Mouse (Mus musculus) left cerebral cortex, adult 2 months (tissue): ENCODE measurements around the gene Defb13. TPM values are rescaled to one million over a fixed set of nuclear protein-coding genes. Genes with fewer than 3 reads are reported as not detected.
"Not testable (repeated sequence)": the region's sequence is repeated elsewhere in the genome, so short reads cannot be mapped to it uniquely, and the experiment has no call there.

ENCODE experiments used
- DNase-seq, 2 experiments: peaks; one replicate each; pipeline ENCODE4 v3.0.0; 2021 to 2022; ENCODE audit warnings: low spot score in 2 of 2, mixed read lengths in 1 of 2; ENCODE audit errors: extremely low spot score in 1 of 2
- H3K27ac ChIP-seq: fragments of 200-600 bp; 2 replicates; pipeline ENCODE4 v1.8.1; 2022
- H3K4me3 ChIP-seq: fragments of 200-600 bp; 2 replicates; pipeline ENCODE4 v1.8.1; 2022
- CTCF ChIP-seq: fragments of 200-600 bp; IDR thresholded peaks from 2 replicates; pipeline ENCODE4 v1.8.1; 2022; ENCODE audit warnings: antibody characterized with exemption, mild to moderate bottlenecking, moderate library complexity
- intact Hi-C: fragments of 180-260 bp; cut with DNase I; formaldehyde crosslinking; loops from one replicate; pipeline ENCODE4 v1.15.1; 2025
- long read RNA-seq, 2 experiments: library from polyadenylated mRNA; stranded (forward); transcript quantifications; one replicate each; pipeline ENCODE4 v2.0.0; 2021; ENCODE audit warnings: borderline mapping rate in 2 of 2
- total RNA-seq, 2 experiments: library from RNA; stranded (reverse); gene quantifications; 2 replicates each; pipeline ENCODE4 v1.2.3; 2021

Gene Defb13
- total RNA-seq, result not detected
- long read RNA-seq, experiment 1, result 0 reads
- long read RNA-seq, experiment 2, result 0 reads

- intact Hi-C loops, result no loop called here
- no peak for TF ChIP-seq CTCF
- H3K4me3 ChIP-seq, result no peak within 1 kb of the TSS
- DNase-seq, result no peak
- no peak within 1 kb of the TSS for H3K27ac ChIP-seq
Measured at GRCm38 (mm10) chr8:21946462-21946861, at the start of gene Defb13. Gene Defb13, plus strand, starts transcription at chr8:21946762.

DNA sequence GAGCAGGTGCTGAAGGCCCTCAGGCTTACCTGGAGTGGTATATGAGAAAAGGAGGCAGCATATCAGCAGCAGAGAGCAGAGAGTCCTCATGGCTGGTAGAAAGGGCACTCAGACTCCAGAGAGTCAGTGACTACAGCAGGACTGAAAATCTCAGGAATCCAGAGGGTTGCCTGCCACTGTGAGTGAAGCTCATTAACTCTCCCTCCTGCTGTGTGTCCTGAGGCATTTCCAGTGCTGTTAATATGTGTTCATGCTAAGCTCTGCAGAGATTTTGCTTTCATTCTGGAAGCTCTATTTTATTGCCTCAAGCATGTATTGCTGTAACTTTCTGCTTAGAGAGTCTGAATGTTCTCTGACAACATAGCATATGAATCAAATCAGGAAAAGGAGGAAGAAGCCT, 40.3 kb upstream of the Defb13 start, which contains the start of gene Defb11:
Gene Defb11, minus strand, starts transcription at position 123 of the 400 bp plus-strand sequence.
- intact Hi-C loops, H3K27ac ChIP-seq, H3K4me3 ChIP-seq, DNase-seq: not testable (repeated sequence)

- no peak for DNase-seq
- Histone ChIP-seq H3K27ac (no peak overlapping the region), H3K4me3 (no peak overlapping the region)
- no peak for TF ChIP-seq CTCF
- intact Hi-C loops, result no loop called here
Measured at GRCm38 (mm10) chr8:21911931-21912330, 34.6 kb upstream of the Defb13 start.

GRCm38 (mm10) chr8:21912554-21912953, 34.0 kb upstream of the Defb13 start:
- H3K4me3 ChIP-seq, result no peak overlapping the region
- intact Hi-C loops, result no loop called here

GRCm38 (mm10) chr8:21915625-21916024, 30.9 kb upstream of the Defb13 start:
- DNase-seq, result peak; percentile 7 to 10
- intact Hi-C loops, result no loop called here
- Histone ChIP-seq H3K27ac (no peak overlapping the region), H3K4me3 (no peak overlapping the region)
- no peak for TF ChIP-seq CTCF

More at GRCm38 (mm10) chr8:21912554-21912953, 34.0 kb upstream of the Defb13 start:
- no peak for TF ChIP-seq CTCF
- no peak for DNase-seq
- H3K27ac ChIP-seq, result no peak overlapping the region

DNA sequence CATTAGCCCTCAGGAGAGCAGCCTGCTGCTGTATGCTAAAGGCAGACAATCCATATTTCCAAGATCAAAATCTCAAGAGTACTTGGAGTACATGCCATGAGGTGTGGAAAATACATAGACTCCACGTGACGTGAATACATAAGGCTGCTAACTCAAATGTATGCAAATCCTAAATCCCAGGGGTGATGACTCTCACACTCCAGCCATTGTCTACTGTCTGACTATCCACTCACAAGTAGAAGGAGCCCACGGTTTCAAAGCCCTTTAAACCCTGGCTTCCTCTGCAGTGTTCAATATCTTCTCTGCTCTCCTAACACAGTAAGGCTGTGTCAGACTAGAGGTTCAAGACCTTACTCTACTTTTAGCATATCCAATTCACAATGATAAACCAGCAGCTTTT, 15.8 kb upstream of the Defb13 start:
- H3K27ac ChIP-seq, intact Hi-C loops: not testable (repeated sequence)

DNA sequence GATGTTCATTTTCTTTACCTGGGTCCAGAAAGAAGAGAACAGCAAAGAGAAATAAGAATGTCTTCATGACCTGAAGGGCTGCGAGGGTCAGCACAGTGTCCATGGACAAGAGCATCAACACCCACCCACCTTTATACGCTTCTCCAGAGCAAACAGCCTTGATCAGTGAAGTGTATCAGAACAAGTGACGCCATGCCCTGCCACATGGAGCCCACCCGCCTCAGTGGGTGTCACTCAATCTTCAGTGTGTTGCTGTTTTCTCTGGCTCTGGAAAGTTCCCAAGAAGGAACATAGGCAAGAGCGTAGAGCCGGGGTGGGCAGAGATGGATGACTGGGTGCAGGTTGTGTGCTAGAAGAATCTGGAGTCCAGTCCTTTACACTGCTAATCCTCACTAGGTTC, 14.0 kb upstream of the Defb13 start, which contains the start of gene Defb15:
Gene Defb15, minus strand, starts transcription at position 101 of the 400 bp plus-strand sequence.
- TF ChIP-seq CTCF, result no peak
- no peak within 1 kb of the TSS for H3K27ac ChIP-seq
- intact Hi-C loops, result no loop called here
- no peak for DNase-seq
- H3K4me3 ChIP-seq, result no peak within 1 kb of the TSS

More for the DNA sequence above, 15.8 kb upstream of the Defb13 start:
- DNase-seq, H3K4me3 ChIP-seq: not testable (repeated sequence)

- DNase-seq, H3K4me3 ChIP-seq, H3K27ac ChIP-seq, intact Hi-C loops: not testable (repeated sequence)
Measured at GRCm38 (mm10) chr8:21938052-21938451, 8.5 kb upstream of the Defb13 start, which contains the start of gene Defb35. Gene Defb35, plus strand, starts transcription at chr8:21938352.

- intact Hi-C loops, result no loop called here
- DNase-seq, result no peak
- no peak for TF ChIP-seq CTCF
Measured at GRCm38 (mm10) chr8:21947311-21948017, 902 bp downstream of the Defb13 start.

GRCm38 (mm10) chr8:21955321-21955720, 8.8 kb downstream of the Defb13 start:
- Histone ChIP-seq H3K27ac (no peak overlapping the region), H3K4me3 (no peak overlapping the region)
- peak; percentile 87 for TF ChIP-seq CTCF
- peak; percentile 32 to 48 for DNase-seq
- intact Hi-C loops, result loop anchor here (5.0 kb wide), 2 partner anchors 198 to 948 kb away; no protein-coding TSS in a partner anchor

More at GRCm38 (mm10) chr8:21947311-21948017, 902 bp downstream of the Defb13 start:
- H3K4me3 ChIP-seq, result no peak overlapping the region
- no peak overlapping the region for H3K27ac ChIP-seq

DNA sequence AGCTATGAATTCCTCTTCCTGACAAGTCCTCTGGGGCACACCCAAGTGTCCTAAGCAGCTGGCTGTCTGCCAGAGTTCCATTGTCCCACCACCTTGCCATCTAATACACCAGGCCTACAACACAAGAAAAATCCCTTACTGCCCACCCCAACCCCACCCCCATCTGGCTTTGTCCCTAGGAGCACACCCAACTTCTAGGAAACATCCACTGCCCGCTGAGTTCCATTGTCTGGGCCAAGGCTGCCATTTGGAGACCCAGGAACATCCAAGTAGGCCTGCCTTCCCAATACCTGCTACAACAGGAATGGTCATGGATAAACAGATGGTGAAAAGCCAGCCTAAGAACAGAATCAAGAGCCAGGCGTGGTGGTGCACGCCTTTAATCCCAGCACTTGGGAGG, 9.8 kb downstream of the Defb13 start:
- H3K27ac ChIP-seq, result no peak overlapping the region
- DNase-seq, result no peak
- TF ChIP-seq CTCF, result no peak
- no peak overlapping the region for H3K4me3 ChIP-seq
- intact Hi-C loops, result loop anchor here (5.0 kb wide), 2 partner anchors 199 to 949 kb away; no protein-coding TSS in a partner anchor

DNA sequence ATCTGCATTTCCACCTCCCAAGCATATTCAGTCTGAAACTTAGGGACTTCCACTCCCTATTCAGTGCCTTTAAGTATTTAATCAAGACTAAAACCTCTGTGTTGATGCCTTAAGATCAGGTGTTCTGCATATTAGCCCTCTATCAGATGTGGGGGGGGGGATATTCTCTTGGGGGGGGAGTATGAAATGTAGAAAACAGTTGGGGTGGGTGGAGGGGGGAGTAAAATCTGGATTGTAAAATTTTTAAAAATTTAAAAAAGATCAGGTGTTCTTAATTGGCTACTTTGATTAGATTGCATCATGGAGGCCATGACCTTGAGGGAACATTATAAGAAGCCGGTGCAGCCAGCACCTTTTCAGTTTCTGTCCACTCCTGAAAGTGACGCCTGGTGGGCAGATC, 11.9 kb downstream of the Defb13 start, which contains the start of gene Fam90a1a:
Gene Fam90a1a, plus strand, starts transcription at position 301 of the 400 bp plus-strand sequence.
- no peak for TF ChIP-seq CTCF
- no peak within 1 kb of the TSS for H3K4me3 ChIP-seq
- intact Hi-C loops, result loop anchor here (5.0 kb wide), 2 partner anchors 201 to 951 kb away; no protein-coding TSS in a partner anchor
- DNase-seq, result no peak
- no peak within 1 kb of the TSS for H3K27ac ChIP-seq

DNA sequence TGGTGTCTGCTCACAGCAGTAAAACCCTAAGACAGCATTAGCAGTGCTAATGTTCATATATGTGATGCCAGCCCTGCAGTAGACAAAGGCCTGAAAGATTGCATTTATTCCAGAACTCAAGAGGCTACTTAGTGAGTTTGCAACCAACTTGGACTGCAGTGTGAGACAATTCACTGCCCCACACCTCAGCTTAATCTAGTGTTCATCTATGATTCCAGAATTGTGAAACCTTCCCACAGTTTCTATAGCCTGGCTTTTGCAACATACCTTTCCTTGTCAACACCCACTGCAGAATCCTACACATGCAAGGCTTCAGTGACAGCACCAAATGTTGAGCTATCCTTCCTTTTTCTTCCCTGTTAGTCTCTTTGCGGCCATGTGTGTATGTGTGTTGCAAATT, 20.1 kb downstream of the Defb13 start:
- intact Hi-C loops, result no loop called here
- no peak for TF ChIP-seq CTCF
- H3K27ac ChIP-seq, result no peak overlapping the region
- H3K4me3 ChIP-seq, result no peak overlapping the region
- DNase-seq, result no peak
